Mouse (Mus musculus): ENCODE results near the gene Isyna1.

DNA sequence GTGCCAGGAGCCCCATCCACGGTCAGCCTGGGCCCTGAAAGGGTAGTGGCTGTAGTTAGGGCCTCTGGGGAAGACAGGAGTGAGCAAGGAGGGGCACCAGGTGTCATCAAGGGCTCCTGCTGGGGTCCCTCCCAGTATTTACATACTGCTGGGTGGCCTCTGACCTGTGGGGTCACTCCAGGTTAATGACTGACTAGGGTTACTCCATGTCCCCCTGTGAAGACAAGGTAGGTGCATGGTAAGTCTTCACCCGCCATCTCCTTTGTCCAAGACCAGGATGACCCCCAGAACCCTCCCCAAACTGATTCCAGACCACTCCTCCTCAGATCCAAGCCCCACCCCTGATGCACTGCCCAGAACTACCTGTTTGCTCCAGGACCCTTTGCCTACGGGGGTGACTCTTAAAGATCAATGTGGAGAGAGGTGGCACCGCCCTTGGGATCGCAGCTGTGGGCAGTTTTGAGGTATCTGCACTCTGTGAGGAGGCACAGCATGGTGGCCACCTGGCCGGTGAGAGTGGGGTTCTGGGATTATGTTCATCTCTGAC is 38.2 kb downstream of the Isyna1 start, which contains the start of gene Gdf15:
- TF ChIP-seq CTCF (IDR thresholded peaks at IDR 0.05; ENCODE audit: extremely low read depth, insufficient read depth, low read length) (no peak), POLR2A (IDR thresholded peaks at IDR 0.05; ENCODE audit: extremely low read depth, insufficient read depth, low read length) (no peak)
